Mouse (Mus musculus) layer of hippocampus, adult 6 months (tissue): ENCODE measurements around the gene Cmtm4. TPM values are rescaled to one million over a fixed set of nuclear protein-coding genes. Genes with fewer than 3 reads are reported as not detected.

ENCODE experiments used
- long read RNA-seq, 2 experiments: library from polyadenylated mRNA; unstranded; transcript quantifications; one replicate each; pipeline ENCODE4 v2.0.0; 2019 to 2020
- polyA plus RNA-seq: library from polyadenylated mRNA; unstranded; fragments of <200 nt; fragmentation: Nextera tagmentation; gene quantifications from 2 replicates; pipeline ENCODE4 v1.2.3, GENCODE M21; 2021

Gene Cmtm4
- polyA plus RNA-seq: 8.1 and 8.3 TPM in 2 replicates
- long read RNA-seq, experiment 1, partial matches to known transcripts: 0 of 36 reads
- long read RNA-seq, experiment 1, other reads (novel, unspliced or antisense): 36 of 36 reads
- long read RNA-seq, experiment 2, partial matches to known transcripts: 0 of 72 reads
- long read RNA-seq, experiment 2, other reads (novel, unspliced or antisense): 72 of 72 reads

GRCm38 (mm10) chr8:104395703-104396357 is at the start of gene Cmtm4:
Cmtm4 (minus strand) TSS chr8:104395807.

GRCm38 (mm10) chr8:104442299-104443124 is 46.9 kb upstream of the Cmtm4 start, which contains the start of gene Dync1li2:
Dync1li2 (minus strand) TSS chr8:104443047.

DNA sequence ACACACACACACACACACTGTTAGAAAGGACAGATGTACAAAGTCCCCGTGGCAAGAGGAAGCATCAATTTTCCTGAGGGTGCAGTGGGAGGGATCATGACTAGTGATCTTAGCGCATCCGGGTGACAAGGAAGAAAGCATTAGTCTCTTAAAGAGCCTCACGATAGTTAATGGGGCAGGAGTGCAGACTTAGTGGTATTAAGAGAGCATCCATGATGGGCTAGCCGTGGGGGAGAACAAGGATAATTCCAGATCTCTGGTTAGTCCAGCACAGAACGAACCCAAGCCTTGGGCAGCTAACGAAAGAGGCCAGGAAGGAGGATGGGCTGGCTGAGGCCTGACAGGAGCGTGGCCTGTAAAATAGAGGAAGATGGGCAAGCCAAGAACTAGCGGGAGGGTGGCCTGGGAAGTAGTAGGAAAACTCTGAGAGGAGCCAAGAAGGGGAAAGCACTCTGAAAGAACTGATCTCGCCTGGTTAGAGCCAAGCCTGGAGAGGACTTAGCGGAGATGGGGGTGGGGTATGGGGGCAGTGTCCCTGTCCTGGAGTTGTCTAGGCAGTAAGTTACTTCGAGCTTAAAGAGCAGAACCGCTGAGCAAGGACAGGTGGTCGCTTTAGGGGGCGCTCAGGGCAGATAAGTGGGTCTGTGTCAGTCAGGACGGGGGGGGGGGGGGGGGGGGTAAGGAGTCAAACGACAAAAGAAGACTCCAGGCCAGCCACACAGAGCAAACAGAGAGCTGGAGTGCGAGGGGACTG is 56.2 kb downstream of the Cmtm4 start, which contains the start of gene Cmtm3:
Gene Cmtm3, plus strand, starts transcription at position 182 of the 754 bp plus-strand sequence.

DNA sequence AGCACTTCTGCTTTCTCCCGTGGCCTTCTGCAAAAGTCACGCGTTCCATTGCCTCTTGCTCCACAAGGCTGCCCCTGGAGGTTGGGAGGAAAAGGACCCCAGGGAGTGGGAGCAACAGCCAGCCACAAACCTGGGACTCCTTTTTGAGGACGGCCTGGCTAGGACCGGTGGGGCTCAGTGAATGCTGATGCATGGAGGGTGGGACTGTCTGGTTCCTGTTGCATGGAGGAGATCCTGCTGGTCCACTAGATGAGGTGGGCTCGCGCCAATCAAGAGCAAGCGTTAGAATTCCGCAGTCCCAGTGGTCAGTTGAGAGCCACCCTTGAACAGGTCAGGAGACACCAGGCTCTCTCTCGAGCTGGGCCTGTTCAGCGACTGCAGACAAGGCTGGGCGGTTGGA is 73.7 kb downstream of the Cmtm4 start, which contains the start of gene Cmtm2b:
Gene Cmtm2b, plus strand, starts transcription at position 301 of the 400 bp plus-strand sequence.

GRCm38 (mm10) chr8:104321267-104321666 is 74.3 kb downstream of the Cmtm4 start, which contains the start of gene Gm11020:
Gm11020 (plus strand) TSS chr8:104321567.

GRCm38 (mm10) chr8:104309441-104310155 is 86.0 kb downstream of the Cmtm4 start, which contains the start of the genes Gm45711 and Cmtm1:
Gm45711 (minus strand) TSS chr8:104310081.
Cmtm1 (minus strand) TSS chr8:104310145.

Other genes with a start within 250 kb of the Cmtm4 start
- gene Bean1, start 225.4 kb downstream of the Cmtm4 start, polyA plus RNA-seq: 0.93 and 1.2 TPM in 2 replicates
- gene Tk2, start 147.2 kb downstream of the Cmtm4 start, polyA plus RNA-seq: 20.5 and 21.0 TPM in 2 replicates
- 5.9 and 8.5 TPM in 2 replicates for gene Cklf, start 144.9 kb downstream of the Cmtm4 start, polyA plus RNA-seq
- gene Cmtm2a, start 102.6 kb downstream of the Cmtm4 start, polyA plus RNA-seq: not detected in 2 replicates
- not detected in 2 replicates for gene Gm45711, start 85.7 kb downstream of the Cmtm4 start, polyA plus RNA-seq
- not detected in 2 replicates for gene Cmtm1, start 85.7 kb downstream of the Cmtm4 start, polyA plus RNA-seq
- not detected in 2 replicates for gene Gm11020, start 74.2 kb downstream of the Cmtm4 start, polyA plus RNA-seq
- gene Cmtm2b, start 73.6 kb downstream of the Cmtm4 start, polyA plus RNA-seq: not detected in 2 replicates
- 12.1 and 16.2 TPM in 2 replicates for gene Cmtm3, start 56.4 kb downstream of the Cmtm4 start, polyA plus RNA-seq
- gene Dync1li2, start 47.2 kb upstream of the Cmtm4 start, polyA plus RNA-seq: 20.1 and 27.9 TPM in 2 replicates
- 0.13 and 0.15 TPM in 2 replicates for gene Terb1, start 114.1 kb upstream of the Cmtm4 start, polyA plus RNA-seq
- gene Nae1, start 138.8 kb upstream of the Cmtm4 start, polyA plus RNA-seq: 72.0 and 72.3 TPM in 2 replicates
- gene Car7, start 138.9 kb upstream of the Cmtm4 start, polyA plus RNA-seq: 22.2 and 25.6 TPM in 2 replicates
- gene Pdp2, start 195.6 kb upstream of the Cmtm4 start, polyA plus RNA-seq: 6.6 and 11.4 TPM in 2 replicates
- gene Cdh16, start 228.6 kb upstream of the Cmtm4 start, polyA plus RNA-seq: not detected in 2 replicates
- gene Rrad, start 235.5 kb upstream of the Cmtm4 start, polyA plus RNA-seq: 0.95 and 0.98 TPM in 2 replicates
- 92.2 and 95.5 TPM in 2 replicates for gene Ciao2b, start 246.2 kb upstream of the Cmtm4 start, polyA plus RNA-seq